Comparison of ENCODE assay signal across 8 mouse cellular contexts in genomic region chr7:16018016-16018810, GRCm38 (mm10). TPM values are rescaled to one million over a fixed set of nuclear protein-coding genes. Genes with fewer than 3 reads are reported as not detected.
DNase-seq lines count a peak whose midpoint lies in the region; ATAC-seq and TF ChIP-seq lines count a peak whose summit lies in the region.

No protein-coding gene starts in this region.

- no peak overlapping the region for H3K4me3 ChIP-seq in kidney, adult 2 months (ENCODE audit: insufficient read depth, low read depth, low read length)
- no peak overlapping the region for H3K4me3 ChIP-seq in liver, embryonic 15.5 days (replicated peaks)
- H3K4me3 ChIP-seq in hindbrain, embryonic 11.5 days (ENCODE audit: low read depth, low read length) = no peak overlapping the region
- no peak overlapping the region for H3K4me3 ChIP-seq in hindbrain, embryonic 12.5 days

- no peak overlapping the region; the same call in 1 of the 2 replicates for H3K9ac ChIP-seq in liver, embryonic 15.5 days
- H3K9ac ChIP-seq in hindbrain, embryonic 11.5 days (ENCODE audit: low read depth, low read length) = no peak overlapping the region
- no peak overlapping the region for H3K9ac ChIP-seq in hindbrain, embryonic 12.5 days

- no peak for TF ChIP-seq POLR2A in kidney, adult 2 months (IDR thresholded peaks at IDR 0.05; ENCODE audit: low read depth, low read length)

- peak overlapping the region; percentile 40 for H3K27ac ChIP-seq in kidney, adult 2 months (ENCODE audit: insufficient read depth, low read depth, low read length)
- H3K27ac ChIP-seq in liver, embryonic 15.5 days (replicated peaks) = peak overlapping the region; percentile 51
- no peak overlapping the region for H3K27ac ChIP-seq in hindbrain, embryonic 11.5 days (ENCODE audit: low read depth, low read length)
- no peak overlapping the region for H3K27ac ChIP-seq in hindbrain, embryonic 12.5 days

- H3K9me3 ChIP-seq in liver, embryonic 15.5 days (replicated peaks) = no peaks in the 10 kb centered on the region
- H3K9me3 ChIP-seq in hindbrain, embryonic 11.5 days (ENCODE audit: control insufficient read depth, low read length) = no peaks in the 10 kb centered on the region
- H3K9me3 ChIP-seq in hindbrain, embryonic 12.5 days (replicated peaks) = no peaks in the 10 kb centered on the region

- WGBS in kidney, adult 2 months = 52% methylated on average over 9 of the region's 9 CpGs
- WGBS in liver, embryonic 15.5 days (ENCODE audit: insufficient replicate concordance) = 29% methylated on average over 9 of the region's 9 CpGs
- WGBS in hindbrain, embryonic 11.5 days = 86% methylated on average over 9 of the region's 9 CpGs
- WGBS in hindbrain, embryonic 12.5 days = 85% methylated on average over 9 of the region's 9 CpGs

- H3K36me3 ChIP-seq in kidney, adult 2 months (ENCODE audit: control insufficient read depth, insufficient read depth, low read length) = no peaks in the 10 kb centered on the region
- no peaks in the 10 kb centered on the region for H3K36me3 ChIP-seq in liver, embryonic 15.5 days (replicated peaks)
- no peaks in the 10 kb centered on the region for H3K36me3 ChIP-seq in hindbrain, embryonic 11.5 days (ENCODE audit: control insufficient read depth, insufficient read depth, low read length)
- H3K36me3 ChIP-seq in hindbrain, embryonic 12.5 days = no peaks in the 10 kb centered on the region; the same call in 1 of the 2 replicates

- no peak for TF ChIP-seq CTCF in kidney, adult 2 months (conservative IDR thresholded peaks at IDR 0.05; ENCODE audit: insufficient read depth, insufficient read length, low read depth, low read length)

- H3K4me2 ChIP-seq in liver, embryonic 15.5 days = peak overlapping the region; percentile 23
- no peak overlapping the region for H3K4me2 ChIP-seq in hindbrain, embryonic 11.5 days (replicated peaks; ENCODE audit: low read depth, low read length)
- no peak overlapping the region for H3K4me2 ChIP-seq in hindbrain, embryonic 12.5 days (replicated peaks)

- peaks cover 34% of the 10 kb centered on the region for H3K4me1 ChIP-seq in kidney, adult 2 months (ENCODE audit: control insufficient read depth, insufficient read depth, low read length)
- H3K4me1 ChIP-seq in liver, embryonic 15.5 days (replicated peaks) = peaks cover 64% of the 10 kb centered on the region
- H3K4me1 ChIP-seq in hindbrain, embryonic 11.5 days (replicated peaks; ENCODE audit: control insufficient read depth, insufficient read depth, low read length) = no peaks in the 10 kb centered on the region
- peaks cover 5% of the 10 kb centered on the region for H3K4me1 ChIP-seq in hindbrain, embryonic 12.5 days

- intact Hi-C loops in heart, postnatal 14 days (cut with DNase I) = no loop called here

- H3K27me3 ChIP-seq in kidney, adult 2 months (replicated peaks; ENCODE audit: control insufficient read depth, insufficient read depth, low read length) = no peaks in the 10 kb centered on the region
- H3K27me3 ChIP-seq in liver, embryonic 15.5 days = no peaks in the 10 kb centered on the region
- no peaks in the 10 kb centered on the region for H3K27me3 ChIP-seq in hindbrain, embryonic 11.5 days (ENCODE audit: control insufficient read depth, insufficient read depth, low read length)
- H3K27me3 ChIP-seq in hindbrain, embryonic 12.5 days = no peaks in the 10 kb centered on the region

- peak; percentile 69 for ATAC-seq in liver, embryonic 15.5 days (ENCODE audit: insufficient read depth)
- no peak for ATAC-seq in hindbrain, embryonic 11.5 days (ENCODE audit: low FRiP score)
- no peak for ATAC-seq in hindbrain, embryonic 12.5 days (ENCODE audit: low FRiP score)

- peak; percentile 64 for DNase-seq in kidney, adult 2 months
- no peak for DNase-seq in kidney, adult 8-10 months
- peak; percentile 44 to 59 for DNase-seq in heart, postnatal 14 days
- DNase-seq in spleen, postnatal 14 days (ENCODE audit: low spot score in 2 of 2) = peak; percentile 28 to 40
- DNase-seq in retina, embryonic 14.5 days (ENCODE audit: low spot score) = no peak
- DNase-seq in hindbrain, embryonic 11.5 days (ENCODE audit: low spot score) = no peak

RNA-seq across cellular contexts. Expression of gene Bicra, which starts 29.5 kb away (rescaled TPM):
- polyA plus RNA-seq in kidney, adult 2 months (2012; rRNA removed) = 7.9 and 8.6 TPM in 2 replicates
- total RNA-seq in heart, postnatal 14 days (2021) = 1 to 10 TPM; 9.1 to 9.7 TPM
- 1.6 and 1.9 TPM in 2 replicates for polyA plus RNA-seq in liver, embryonic 15.5 days (2015; fragmentation: Nextera tagmentation; extraction: Ambion mirVana)
- polyA plus RNA-seq in hindbrain, embryonic 11.5 days (2014; fragmentation: Nextera tagmentation; extraction: Ambion mirVana) = 6.6 and 9.2 TPM in 2 replicates
- polyA plus RNA-seq in hindbrain, embryonic 12.5 days (2016; fragmentation: Nextera tagmentation; extraction: Ambion mirVana) = 10.3 and 10.7 TPM in 2 replicates

RNA-seq across cellular contexts. Expression of gene Zfp541, which starts 43.4 kb away (rescaled TPM):
- 0.03 TPM in 1 of 2 replicates, not detected in the other for polyA plus RNA-seq in kidney, adult 2 months (2012; rRNA removed)
- total RNA-seq in heart, postnatal 14 days (2021) = not detected
- polyA plus RNA-seq in liver, embryonic 15.5 days (2015; fragmentation: Nextera tagmentation; extraction: Ambion mirVana) = not detected in 2 replicates
- not detected in 2 replicates for polyA plus RNA-seq in hindbrain, embryonic 11.5 days (2014; fragmentation: Nextera tagmentation; extraction: Ambion mirVana)
- 0.05 and 0.07 TPM in 2 replicates for polyA plus RNA-seq in hindbrain, embryonic 12.5 days (2016; fragmentation: Nextera tagmentation; extraction: Ambion mirVana)

RNA-seq across cellular contexts. Expression of gene Ehd2, which starts 50.8 kb away (rescaled TPM):
- polyA plus RNA-seq in kidney, adult 2 months (2012; rRNA removed) = 30.2 and 33.7 TPM in 2 replicates
- total RNA-seq in heart, postnatal 14 days (2021) = 100 to 1,000 TPM; 172 to 182 TPM
- polyA plus RNA-seq in liver, embryonic 15.5 days (2015; fragmentation: Nextera tagmentation; extraction: Ambion mirVana) = 4.1 and 4.6 TPM in 2 replicates
- polyA plus RNA-seq in hindbrain, embryonic 11.5 days (2014; fragmentation: Nextera tagmentation; extraction: Ambion mirVana) = 6.4 and 10.9 TPM in 2 replicates
- polyA plus RNA-seq in hindbrain, embryonic 12.5 days (2016; fragmentation: Nextera tagmentation; extraction: Ambion mirVana) = 10.1 and 16.6 TPM in 2 replicates

Comparison
In these comparisons a context has a peak if more than half of its experiments do, and no peak if none do; other contexts are left out.
1. DNase-seq: peak in kidney, adult 2 months (single experiment), heart, postnatal 14 days (2 of 2) and spleen, postnatal 14 days (2 of 2); none in kidney, adult 8-10 months (0 of 2), retina, embryonic 14.5 days (single experiment) and hindbrain, embryonic 11.5 days (single experiment).
2. H3K27ac ChIP-seq: peak in kidney, adult 2 months (single experiment) and liver, embryonic 15.5 days (single experiment); none in hindbrain, embryonic 11.5 days (single experiment) and hindbrain, embryonic 12.5 days (single experiment).